Mouse (Mus musculus): Measurements from ENCODE around the gene Nos1ap.

Gene Nos1ap

DNA sequence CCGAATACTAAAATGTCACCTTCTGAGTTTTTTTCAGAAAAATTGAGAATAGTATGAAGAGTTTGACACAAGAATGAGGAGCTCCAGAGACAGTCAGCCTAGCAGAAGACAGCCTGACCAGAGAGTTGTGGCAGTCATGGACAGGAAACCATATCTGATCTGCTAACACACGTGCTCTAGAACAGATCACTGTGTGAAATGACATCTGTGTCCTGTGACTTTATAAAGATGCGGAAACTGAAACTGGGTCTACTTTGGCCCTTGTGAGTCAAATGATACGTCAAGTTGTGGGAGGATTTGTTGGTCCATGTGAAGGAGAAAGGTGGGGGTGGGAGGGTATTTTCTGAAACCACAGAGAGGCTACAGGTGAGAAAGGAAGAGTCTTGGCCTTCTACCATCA is 319.0 kb downstream of the Nos1ap start:
- no peak for DNase-seq

GRCm38 (mm10) chr1:170270281-170270680 is 319.4 kb downstream of the Nos1ap start:
- no peak for DNase-seq

- DNase-seq, result peak; percentile 85 to 88
Measured at GRCm38 (mm10) chr1:170255560-170255910, 334.1 kb downstream of the Nos1ap start.

DNA sequence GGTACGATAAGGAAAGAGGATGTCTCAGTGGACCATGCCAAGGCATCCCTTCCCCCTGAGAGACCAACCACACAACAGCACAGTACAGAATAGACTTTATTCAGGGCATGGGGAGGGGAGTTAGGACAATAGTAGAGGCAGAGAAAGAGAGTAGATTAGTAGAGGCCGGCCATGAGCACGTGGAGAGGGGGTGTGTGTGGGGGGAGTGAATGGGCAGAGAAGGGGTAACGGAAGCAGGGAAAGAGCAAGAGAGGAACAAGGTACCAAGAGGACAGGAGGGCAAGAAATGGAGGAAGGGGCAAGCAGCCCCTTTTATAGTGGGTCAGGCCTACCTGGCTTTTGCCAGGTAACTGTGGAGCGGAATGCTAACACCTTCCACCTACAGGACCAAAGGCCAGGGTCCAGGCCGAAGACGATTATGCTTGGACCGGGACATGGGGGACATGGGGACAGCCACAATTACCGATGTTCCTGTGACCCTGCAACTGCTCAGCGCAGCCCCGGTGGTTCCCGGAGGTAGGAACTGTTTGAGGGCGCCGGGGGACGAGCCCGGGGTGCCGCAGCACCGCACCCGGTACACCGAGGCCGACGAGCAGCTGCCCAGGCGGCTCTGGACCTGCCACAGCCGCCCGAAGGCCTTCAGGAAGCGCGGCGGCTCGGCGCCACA is 334.6 kb downstream of the Nos1ap start:
- no peak for DNase-seq

Data from cerebellum, postnatal 36 days (tissue).